Mouse (Mus musculus) intestine, embryonic 15.5 days (tissue): ENCODE data around the gene Iqcf1. TPM values are rescaled to one million over a fixed set of nuclear protein-coding genes. Genes with fewer than 3 reads are reported as not detected.
A peak's percentile ranks its signal among the peaks of the same experiment; 100 is the strongest.
"Not testable (repeated sequence)": the region's sequence is repeated elsewhere in the genome, so short reads cannot be mapped to it uniquely, and the experiment has no call there.

Experiments used
- ATAC-seq: fragments of 200-750 bp; cut with Nextera tagmentation; 2 replicates; pipeline ENCODE4 v1.8.0; 2017; ENCODE audit warnings: moderate TSS enrichment, moderate library complexity
- H3K27ac ChIP-seq: fragments of 300-500 bp; sonication (generic); 2 replicates; pipeline ENCODE4 v1.5.1; 2015; ENCODE audit warnings: mild to moderate bottlenecking, inconsistent platforms
- H3K27me3 ChIP-seq: fragments of 300-500 bp; sonication (generic); replicated peaks from 2 replicates; pipeline ENCODE4 v1.6.1; 2015; ENCODE audit warnings: inconsistent platforms
- H3K36me3 ChIP-seq: fragments of 300-500 bp; sonication (generic); 2 replicates; pipeline ENCODE4 v1.6.1; 2015; ENCODE audit warnings: inconsistent platforms
- H3K4me1 ChIP-seq: fragments of 300-500 bp; sonication (generic); replicated peaks from 2 replicates; pipeline ENCODE4 v1.6.1; 2015; ENCODE audit warnings: inconsistent platforms
- H3K4me2 ChIP-seq: fragments of 300-500 bp; sonication (generic); replicated peaks from 2 replicates; pipeline ENCODE4 v1.6.1; 2015; ENCODE audit warnings: mild to moderate bottlenecking, inconsistent platforms
- H3K4me3 ChIP-seq: fragments of 300-500 bp; sonication (generic); replicated peaks from 2 replicates; pipeline ENCODE4 v1.5.1; 2015; ENCODE audit warnings: inconsistent platforms
- H3K9ac ChIP-seq: fragments of 300-500 bp; sonication (generic); 2 replicates; pipeline ENCODE4 v1.6.1; 2015; ENCODE audit warnings: inconsistent platforms
- H3K9me3 ChIP-seq: fragments of 300-500 bp; sonication (generic); 2 replicates; pipeline ENCODE4 v1.6.1; 2016; ENCODE audit warnings: inconsistent platforms
- WGBS: fragments of 180-500 bp; shearing (Covaris S2); methylation state at CpG from one replicate; pipeline ENCODE4 v1.1.7; 2015; 5-methylcytosine and 5-hydroxymethylcytosine counted together
- polyA plus RNA-seq: library from polyadenylated mRNA; unstranded; fragments of >200 nt; fragmentation: Nextera tagmentation; extraction: Ambion mirVana; gene quantifications from 2 replicates; pipeline ENCODE4 v1.2.1, GENCODE M21; 2015

The Iqcf1 gene
- polyA plus RNA-seq, 1 experiment from 2014 or later, result not detected

DNA sequence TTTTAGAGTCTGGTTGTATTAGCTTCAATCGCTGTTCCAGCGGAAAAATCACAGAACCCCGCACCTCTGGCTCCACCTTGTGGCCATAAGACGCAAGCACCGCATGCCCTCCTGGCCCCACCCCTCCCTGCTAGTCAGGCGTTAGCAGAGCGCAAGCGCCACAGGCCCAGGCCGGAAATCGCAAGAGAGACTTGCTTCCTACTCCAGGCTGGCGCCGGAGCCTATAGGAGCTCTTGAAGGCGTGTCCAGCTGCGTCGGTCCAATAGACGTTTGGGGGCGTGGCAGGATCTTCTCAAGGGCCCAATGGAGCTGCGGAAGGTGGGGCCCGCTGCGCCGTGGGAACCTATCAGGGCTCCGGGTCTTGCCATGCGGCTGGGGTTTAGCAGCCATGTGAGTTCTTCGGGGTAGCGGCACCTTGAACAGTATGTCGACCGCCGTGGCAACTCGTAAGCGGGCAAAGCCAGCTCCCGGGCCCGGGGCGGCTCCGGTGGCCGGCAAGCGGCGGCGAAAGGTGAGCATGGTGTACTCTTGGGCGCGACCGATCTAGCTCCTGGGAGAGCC lies 22.8 kb upstream of the Iqcf1 start, which contains the start of gene Parp3:
Gene Parp3 (minus strand): TSS at position 26 of the 561 bp plus-strand sequence.
- under 1% methylated on average over 41 of the region's 41 CpGs for WGBS
- no peaks in the 10 kb centered on the region for H3K27me3 ChIP-seq
- H3K27ac ChIP-seq, result peak within 1 kb of the TSS; percentile 38; the same call in 1 of the 2 replicates
- H3K4me3 ChIP-seq, result peak within 1 kb of the TSS; percentile 61
- peaks cover 43% of the 10 kb centered on the region for H3K4me1 ChIP-seq
- peak within 1 kb of the TSS; percentile 48 for H3K9ac ChIP-seq
- H3K4me2 ChIP-seq, result peak within 1 kb of the TSS; percentile 80
- H3K36me3 ChIP-seq, result peaks cover 9% of the 10 kb centered on the region
- ATAC-seq, result peak; percentile 97
- no peaks in the 10 kb centered on the region for H3K9me3 ChIP-seq

DNA sequence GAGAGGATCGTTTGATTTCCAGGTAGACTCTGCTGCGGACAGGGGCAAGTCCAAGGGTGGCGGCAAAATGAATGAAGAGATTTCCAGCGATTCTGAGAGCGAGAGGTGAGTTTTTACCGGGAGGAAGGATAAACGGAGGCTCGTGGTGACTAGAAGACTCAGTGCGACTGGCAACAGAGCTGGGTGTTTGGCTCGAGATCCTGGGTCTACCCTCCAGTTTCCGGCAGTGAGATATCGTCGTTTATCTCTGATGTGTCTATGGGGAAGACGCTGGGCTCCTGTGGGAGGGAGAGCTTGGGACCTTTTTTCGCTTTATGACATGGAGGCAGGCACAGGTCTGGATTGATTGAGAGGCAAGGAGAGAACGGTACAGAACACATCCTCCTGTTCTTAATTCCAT lies 22.1 kb upstream of the Iqcf1 start:
- Histone ChIP-seq H3K4me1 (peaks cover 38% of the 10 kb centered on the region), H3K27me3 (no peaks in the 10 kb centered on the region), H3K36me3 (peaks cover 11% of the 10 kb centered on the region), H3K4me3 (peak overlapping the region; percentile 61), H3K9me3 (no peaks in the 10 kb centered on the region), H3K27ac (no peak overlapping the region), H3K4me2 (peak overlapping the region; percentile 80), H3K9ac (peak overlapping the region; percentile 48)
- ATAC-seq, result no peak; the same call in 1 of the 2 replicates
- 3% methylated on average over 16 of the region's 16 CpGs for WGBS

DNA sequence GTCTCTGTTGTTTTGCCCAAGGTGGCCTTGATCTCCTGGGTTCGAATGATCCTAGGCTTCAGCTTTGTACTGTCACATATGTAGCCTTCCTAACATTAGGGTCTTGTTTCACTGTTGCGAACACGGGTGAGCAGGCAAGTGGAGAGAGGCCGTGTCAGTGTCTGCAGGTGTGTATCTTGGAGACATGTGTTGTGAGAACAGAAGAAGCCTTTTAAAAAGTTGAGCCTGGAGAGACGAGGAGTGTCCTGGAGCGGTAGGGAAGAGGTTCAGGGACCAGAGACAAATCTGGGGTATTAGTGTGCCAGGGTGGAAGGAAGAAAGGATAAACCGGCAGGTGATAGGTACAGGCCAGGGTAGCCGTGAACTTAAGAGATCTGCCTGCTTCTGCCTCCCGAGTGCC lies 21.7 kb upstream of the Iqcf1 start:
- no peak overlapping the region for H3K27ac ChIP-seq
- H3K4me1 ChIP-seq, result peaks cover 37% of the 10 kb centered on the region
- peak overlapping the region; percentile 48 for H3K9ac ChIP-seq
- peak overlapping the region; percentile 80 for H3K4me2 ChIP-seq
- H3K4me3 ChIP-seq, result peak overlapping the region; percentile 61
- peaks cover 16% of the 10 kb centered on the region for H3K36me3 ChIP-seq
- WGBS, result 76% methylated on average over 9 of the region's 9 CpGs
- no peak for ATAC-seq
- no peaks in the 10 kb centered on the region for H3K9me3 ChIP-seq
- no peaks in the 10 kb centered on the region for H3K27me3 ChIP-seq

DNA sequence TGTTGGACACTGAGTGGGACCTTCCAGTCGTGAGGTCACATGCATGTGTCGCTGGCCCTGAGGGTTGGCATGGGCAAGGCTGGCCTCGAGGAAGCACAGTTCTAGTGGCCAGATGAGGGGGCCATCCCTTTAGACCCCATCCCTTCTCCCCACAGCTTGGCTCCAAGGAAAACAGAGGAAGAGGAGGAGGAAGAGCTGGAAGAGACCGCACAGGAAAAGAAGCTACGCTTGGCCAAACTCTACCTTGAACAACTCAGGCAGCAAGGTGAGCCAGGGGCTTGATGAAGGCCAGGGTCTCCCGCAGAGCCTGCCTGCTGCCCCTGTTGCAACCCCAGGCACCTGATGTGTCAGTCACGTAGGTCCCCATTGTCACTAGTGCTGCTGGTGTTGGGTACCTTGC lies 19.2 kb upstream of the Iqcf1 start:
- H3K9ac ChIP-seq, result no peak overlapping the region
- WGBS, result 92% methylated on average over 7 of the region's 7 CpGs
- H3K27me3 ChIP-seq, result no peaks in the 10 kb centered on the region
- H3K4me1 ChIP-seq, result peaks cover 20% of the 10 kb centered on the region
- no peak overlapping the region for H3K4me2 ChIP-seq
- no peak overlapping the region for H3K4me3 ChIP-seq
- H3K27ac ChIP-seq, result no peak overlapping the region
- no peak for ATAC-seq
- H3K9me3 ChIP-seq, result no peaks in the 10 kb centered on the region
- H3K36me3 ChIP-seq, result peaks cover 36% of the 10 kb centered on the region

DNA sequence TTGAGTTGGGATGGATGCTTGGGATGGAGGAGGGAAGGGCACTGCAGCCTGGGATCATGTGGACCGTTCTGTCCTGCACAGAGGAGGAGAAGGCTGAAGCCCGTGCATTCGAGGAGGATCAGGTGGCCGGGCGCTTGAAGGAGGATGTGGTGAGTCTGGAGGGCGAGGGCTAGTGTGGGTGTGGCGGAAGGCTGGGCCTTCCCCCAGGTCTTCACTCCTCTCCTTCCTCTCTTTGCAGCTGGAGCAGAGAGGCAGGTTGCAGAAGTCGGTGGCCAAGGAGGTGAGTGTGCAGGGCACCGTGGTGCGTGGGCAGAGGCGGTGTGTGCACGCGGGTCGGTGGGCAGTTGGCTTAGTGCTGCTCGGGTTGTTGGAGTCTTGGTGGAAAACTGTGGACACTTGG lies 18.7 kb upstream of the Iqcf1 start:
- 92% methylated on average over 15 of the region's 15 CpGs for WGBS
- H3K4me2 ChIP-seq, result no peak overlapping the region
- H3K9me3 ChIP-seq, result no peaks in the 10 kb centered on the region
- peaks cover 15% of the 10 kb centered on the region for H3K4me1 ChIP-seq
- H3K36me3 ChIP-seq, result peaks cover 36% of the 10 kb centered on the region
- H3K27me3 ChIP-seq, result no peaks in the 10 kb centered on the region
- no peak overlapping the region for H3K4me3 ChIP-seq
- no peak for ATAC-seq
- H3K27ac ChIP-seq, result no peak overlapping the region
- H3K9ac ChIP-seq, result no peak overlapping the region

DNA sequence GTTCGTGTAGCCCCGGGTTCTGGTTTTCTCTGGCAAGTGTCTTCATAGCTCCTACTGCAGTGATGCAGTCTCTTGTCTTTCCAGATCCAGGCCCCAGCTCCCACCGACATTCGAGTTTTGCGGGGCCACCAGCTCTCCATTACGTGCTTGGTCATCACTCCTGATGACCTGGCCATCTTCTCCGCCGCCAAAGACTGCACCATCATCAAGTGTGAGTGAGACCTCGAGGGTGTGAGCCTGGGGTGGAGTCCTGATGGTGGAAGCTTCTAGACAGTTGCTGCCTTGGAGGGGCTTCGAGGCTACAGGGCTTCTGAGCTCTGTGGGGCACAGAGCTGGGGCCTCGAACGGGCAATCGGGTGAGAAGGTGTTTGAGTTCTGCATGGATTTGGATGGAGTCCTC lies 18.1 kb upstream of the Iqcf1 start:
- no peaks in the 10 kb centered on the region for H3K27me3 ChIP-seq
- H3K9me3 ChIP-seq, result no peaks in the 10 kb centered on the region
- 94% methylated on average over 13 of the region's 13 CpGs for WGBS
- no peak overlapping the region for H3K27ac ChIP-seq
- no peak overlapping the region for H3K9ac ChIP-seq
- no peak overlapping the region for H3K4me2 ChIP-seq
- peaks cover 36% of the 10 kb centered on the region for H3K36me3 ChIP-seq
- H3K4me3 ChIP-seq, result no peak overlapping the region
- H3K4me1 ChIP-seq, result peaks cover 9% of the 10 kb centered on the region
- ATAC-seq, result no peak

DNA sequence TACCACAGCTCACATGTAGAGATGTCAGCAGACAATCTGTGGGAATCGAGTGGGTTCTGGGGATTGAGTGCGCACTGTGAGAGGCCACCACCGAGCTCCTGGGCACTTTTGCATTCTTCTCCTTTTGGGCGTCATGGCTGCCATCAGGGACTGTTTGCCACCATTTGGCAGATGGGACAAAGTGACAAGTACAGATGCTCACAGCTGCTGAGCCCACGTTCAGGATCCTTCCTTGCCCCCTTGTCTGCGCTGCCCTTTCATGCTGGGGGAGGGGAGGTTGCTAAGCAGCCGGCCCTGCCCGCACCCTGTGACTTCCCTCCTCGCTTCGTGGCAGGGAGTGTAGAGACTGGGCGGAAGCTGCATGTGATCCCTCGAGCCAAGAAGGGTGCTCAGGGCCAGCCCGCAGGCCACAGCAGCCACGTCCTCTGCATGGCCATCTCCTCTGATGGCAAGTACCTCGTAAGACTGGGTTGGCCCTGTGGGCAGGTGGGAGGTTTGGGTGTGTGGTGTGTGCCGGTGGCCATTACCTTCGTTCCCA lies 17.1 kb upstream of the Iqcf1 start:
- H3K4me1 ChIP-seq, result peaks cover 8% of the 10 kb centered on the region
- no peak overlapping the region for H3K4me2 ChIP-seq
- H3K9me3 ChIP-seq, result no peaks in the 10 kb centered on the region
- no peak overlapping the region for H3K4me3 ChIP-seq
- H3K27me3 ChIP-seq, result no peaks in the 10 kb centered on the region
- WGBS, result 83% methylated on average over 17 of the region's 17 CpGs
- ATAC-seq, result no peak
- H3K27ac ChIP-seq, result no peak overlapping the region
- peaks cover 36% of the 10 kb centered on the region for H3K36me3 ChIP-seq
- no peak overlapping the region for H3K9ac ChIP-seq

DNA sequence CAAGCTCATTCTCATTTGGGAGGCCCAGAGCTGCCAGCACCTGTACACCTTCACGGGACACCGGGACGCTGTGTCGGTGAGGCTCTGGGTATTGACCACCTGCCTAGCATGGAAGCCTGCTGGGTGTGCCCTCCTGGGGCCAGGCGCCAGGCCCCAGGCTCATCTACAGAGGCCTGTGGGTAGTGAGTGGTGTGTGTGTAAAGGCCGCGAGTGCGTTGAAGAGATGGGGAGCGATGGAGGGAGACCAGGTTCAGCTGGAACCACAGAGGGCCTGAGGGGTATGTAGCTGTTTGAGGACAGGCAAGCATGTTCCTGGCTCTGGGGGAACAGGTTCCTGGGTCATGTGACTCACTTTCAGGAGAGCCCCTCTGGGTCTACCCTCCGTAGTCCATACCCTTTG lies 16.6 kb upstream of the Iqcf1 start:
- no peak overlapping the region for H3K4me3 ChIP-seq
- no peak overlapping the region for H3K27ac ChIP-seq
- ATAC-seq, result no peak
- H3K9me3 ChIP-seq, result no peaks in the 10 kb centered on the region
- no peak overlapping the region for H3K9ac ChIP-seq
- H3K27me3 ChIP-seq, result no peaks in the 10 kb centered on the region
- peaks cover 5% of the 10 kb centered on the region for H3K4me1 ChIP-seq
- 95% methylated on average over 10 of the region's 10 CpGs for WGBS
- peaks cover 36% of the 10 kb centered on the region for H3K36me3 ChIP-seq
- no peak overlapping the region for H3K4me2 ChIP-seq

DNA sequence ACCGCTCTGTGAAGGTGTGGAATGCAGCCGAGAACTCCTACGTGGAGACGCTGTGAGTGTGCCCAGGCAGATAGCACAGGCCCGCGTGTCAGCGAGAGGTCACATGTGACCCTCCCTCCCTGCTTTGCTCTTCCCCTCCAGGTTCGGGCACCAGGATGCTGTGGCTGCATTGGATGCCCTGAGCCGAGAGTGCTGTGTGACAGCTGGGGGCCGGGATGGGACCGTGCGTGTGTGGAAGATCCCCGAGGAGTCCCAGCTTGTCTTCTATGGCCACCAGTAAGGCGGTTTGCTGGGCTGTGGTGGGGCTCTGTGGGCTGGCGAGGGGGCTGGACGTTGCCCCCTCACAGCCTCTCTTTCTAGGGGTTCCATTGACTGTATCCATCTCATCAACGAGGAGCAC lies 16.2 kb upstream of the Iqcf1 start:
- no peak overlapping the region for H3K27ac ChIP-seq
- H3K4me1 ChIP-seq, result peaks cover 1% of the 10 kb centered on the region; the same call in 1 of the 2 replicates
- H3K36me3 ChIP-seq, result peaks cover 36% of the 10 kb centered on the region
- no peaks in the 10 kb centered on the region for H3K9me3 ChIP-seq
- H3K4me2 ChIP-seq, result no peak overlapping the region
- H3K9ac ChIP-seq, result no peak overlapping the region
- no peaks in the 10 kb centered on the region for H3K27me3 ChIP-seq
- 92% methylated on average over 17 of the region's 17 CpGs for WGBS
- no peak overlapping the region for H3K4me3 ChIP-seq
- ATAC-seq, result no peak

DNA sequence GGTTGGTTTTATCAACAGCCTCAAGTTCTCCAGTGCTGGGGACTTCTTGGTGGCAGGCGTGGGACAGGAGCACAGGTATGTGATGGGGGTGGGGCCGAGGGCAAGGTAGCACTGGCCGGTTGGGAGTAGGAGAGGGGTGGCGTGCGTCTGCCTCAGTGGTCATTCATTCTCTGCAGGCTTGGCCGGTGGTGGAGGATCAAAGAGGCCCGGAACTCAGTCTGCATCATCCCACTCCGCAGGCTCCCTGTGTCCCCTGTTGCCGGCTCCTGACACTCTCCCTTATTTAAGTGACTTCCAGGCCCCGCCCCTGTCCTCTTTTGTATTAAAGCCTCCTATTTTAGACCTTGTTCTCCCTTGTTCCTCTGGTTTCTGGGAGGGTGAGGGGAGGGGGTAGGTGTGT lies 14.7 kb upstream of the Iqcf1 start:
- Histone ChIP-seq H3K9ac (no peak overlapping the region), H3K9me3 (no peaks in the 10 kb centered on the region), H3K27me3 (no peaks in the 10 kb centered on the region), H3K27ac (no peak overlapping the region), H3K4me2 (no peak overlapping the region), H3K4me3 (no peak overlapping the region), H3K4me1 (no peaks in the 10 kb centered on the region), H3K36me3 (peaks cover 36% of the 10 kb centered on the region)
- WGBS, result 82% methylated on average over 10 of the region's 10 CpGs
- no peak for ATAC-seq

DNA sequence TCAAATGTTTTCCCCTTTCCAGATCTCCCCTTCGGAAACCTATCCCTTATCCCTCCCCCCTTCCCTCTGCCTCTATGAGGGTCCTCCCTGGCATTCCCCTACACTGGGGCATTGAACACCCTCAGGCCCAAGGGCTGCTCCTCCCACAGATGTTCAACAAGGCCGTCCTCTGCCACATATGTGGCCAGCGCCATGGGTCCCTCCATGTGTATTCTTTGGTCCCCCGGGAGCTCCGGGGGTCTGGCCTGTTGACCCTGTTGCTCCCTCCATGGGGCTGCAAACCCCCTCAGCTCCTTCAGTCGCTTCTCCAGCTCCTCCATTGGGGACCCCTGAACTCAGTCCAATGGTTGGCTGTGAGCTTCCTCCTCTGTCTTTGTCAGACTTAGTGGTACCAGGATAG lies 12.2 kb upstream of the Iqcf1 start:
- ATAC-seq, result not testable (repeated sequence)

DNA sequence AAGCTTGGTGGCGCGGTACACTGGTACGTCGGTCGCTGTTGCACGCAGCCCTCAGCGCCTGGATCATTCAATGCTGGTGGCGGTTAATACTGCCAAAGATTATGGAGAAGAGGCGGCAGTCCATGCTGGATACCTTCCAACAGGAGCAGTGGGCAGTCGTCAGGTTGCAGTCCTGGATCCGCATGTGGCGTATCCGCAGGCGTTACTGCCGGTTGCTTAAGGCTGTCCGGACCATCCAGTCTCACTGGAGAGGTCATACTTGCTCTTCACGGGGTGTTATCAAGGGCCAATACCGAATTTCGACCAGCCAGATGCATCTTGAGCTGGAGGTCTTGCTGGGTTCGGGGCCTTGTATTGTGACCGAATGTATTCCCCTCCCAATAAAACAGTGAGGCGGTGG lies 2.1 kb downstream of the Iqcf1 start:
- Histone ChIP-seq H3K4me1 (no peaks in the 10 kb centered on the region), H3K9ac (no peak overlapping the region), H3K4me3 (no peak overlapping the region), H3K4me2 (no peak overlapping the region), H3K27me3 (no peaks in the 10 kb centered on the region), H3K36me3 (no peaks in the 10 kb centered on the region), H3K27ac (no peak overlapping the region), H3K9me3 (no peaks in the 10 kb centered on the region)
- 84% methylated on average over 22 of the region's 22 CpGs for WGBS
- no peak for ATAC-seq

More for the DNA sequence above, 12.2 kb upstream of the Iqcf1 start:
- WGBS, result 83% methylated on average over 6 of the region's 6 CpGs
- H3K36me3 ChIP-seq, result peaks cover 26% of the 10 kb centered on the region
- not testable (repeated sequence) for H3K27me3 ChIP-seq, H3K4me1 ChIP-seq, H3K4me2 ChIP-seq, H3K9me3 ChIP-seq, H3K27ac ChIP-seq, H3K9ac ChIP-seq, H3K4me3 ChIP-seq

DNA sequence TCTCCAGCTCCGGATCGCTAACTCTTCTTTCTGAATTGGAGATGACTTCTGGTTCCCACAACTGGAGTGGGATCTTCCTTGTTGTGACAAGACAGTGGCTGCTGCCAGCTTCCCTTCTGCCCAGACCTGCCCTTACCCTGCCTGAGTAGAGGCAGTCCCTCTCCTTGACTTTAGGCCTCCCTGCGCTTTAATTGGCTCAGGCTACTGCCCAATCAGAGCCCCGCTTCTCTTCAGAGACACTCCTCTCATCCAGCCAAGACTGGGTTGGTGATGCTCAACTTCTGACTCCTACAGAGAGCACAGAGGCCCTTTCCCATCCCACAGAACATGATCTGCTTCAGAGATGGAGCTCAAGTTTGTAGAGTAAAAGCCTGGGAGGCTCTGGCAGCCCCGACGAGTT lies 4.5 kb downstream of the Iqcf1 start:
- H3K36me3 ChIP-seq, result no peaks in the 10 kb centered on the region
- H3K4me1 ChIP-seq, result no peaks in the 10 kb centered on the region
- H3K27ac ChIP-seq, result no peak overlapping the region
- ATAC-seq, result no peak
- H3K4me2 ChIP-seq, result no peak overlapping the region
- 70% methylated on average over 6 of the region's 6 CpGs for WGBS
- H3K4me3 ChIP-seq, result no peak overlapping the region
- no peaks in the 10 kb centered on the region for H3K9me3 ChIP-seq
- no peaks in the 10 kb centered on the region for H3K27me3 ChIP-seq
- no peak overlapping the region for H3K9ac ChIP-seq
